Mouse (Mus musculus) mouse trophoblast stem cell (cell line): Measurements from ENCODE around the gene Chd4.
"Not testable (repeated sequence)": the region's sequence is repeated elsewhere in the genome, so short reads cannot be mapped to it uniquely, and the experiment has no call there.

Experiments used
- in situ Hi-C, 2 experiments: fragments of 300-500 bp; cut with MseI, MboI; formaldehyde crosslinking; loops; 2 replicates in 1 of 2; 3 replicates in 1 of 2; pipeline ENCODE4 v1.15.1; 2025

Chd4 gene

DNA sequence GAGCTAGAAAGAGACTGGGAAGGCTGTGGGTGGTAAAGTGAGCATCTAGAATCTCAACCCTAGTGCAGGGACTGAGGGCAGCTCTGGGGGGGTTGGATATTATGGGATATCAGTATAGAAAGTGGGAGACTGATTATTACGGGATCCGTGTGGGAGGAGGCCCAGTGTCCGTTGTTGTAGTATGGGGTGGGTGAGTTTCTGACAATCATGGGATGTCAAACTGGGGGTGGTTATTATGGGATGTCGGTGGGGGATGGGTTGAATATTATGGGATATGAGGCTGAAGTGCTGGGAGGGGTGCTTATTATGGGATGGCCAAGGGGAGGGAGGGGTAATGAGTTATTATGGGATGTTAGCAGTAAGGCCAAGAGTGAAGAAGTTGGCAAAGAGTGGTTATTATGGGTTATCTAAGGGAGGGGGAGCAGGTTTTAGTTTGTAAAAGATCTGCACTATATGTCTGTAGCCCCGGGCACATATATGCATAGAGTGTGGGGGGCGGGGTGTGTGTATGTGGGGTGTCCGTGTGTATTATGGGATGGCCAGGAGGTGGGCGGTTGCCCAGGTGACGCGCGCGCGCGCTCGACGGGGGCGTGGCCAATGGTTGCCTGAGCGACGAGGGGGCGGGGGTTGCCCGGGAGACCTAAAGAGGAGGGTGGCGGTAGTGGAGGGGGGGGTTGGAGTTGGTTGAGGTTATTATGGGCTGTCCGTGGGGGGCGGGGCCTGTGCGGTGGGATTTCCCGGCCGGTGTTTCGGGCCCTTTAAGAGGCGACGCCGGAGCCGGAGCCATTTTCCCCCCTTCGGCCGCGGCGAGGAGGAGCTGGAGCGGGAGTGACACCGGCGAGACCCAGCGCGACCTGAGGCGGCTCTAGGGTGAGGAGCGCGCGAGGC lies at the start of gene Chd4:
Gene Chd4, plus strand, starts transcription at position 591 of the 888 bp plus-strand sequence.
- in situ Hi-C loops, result no loop called here

DNA sequence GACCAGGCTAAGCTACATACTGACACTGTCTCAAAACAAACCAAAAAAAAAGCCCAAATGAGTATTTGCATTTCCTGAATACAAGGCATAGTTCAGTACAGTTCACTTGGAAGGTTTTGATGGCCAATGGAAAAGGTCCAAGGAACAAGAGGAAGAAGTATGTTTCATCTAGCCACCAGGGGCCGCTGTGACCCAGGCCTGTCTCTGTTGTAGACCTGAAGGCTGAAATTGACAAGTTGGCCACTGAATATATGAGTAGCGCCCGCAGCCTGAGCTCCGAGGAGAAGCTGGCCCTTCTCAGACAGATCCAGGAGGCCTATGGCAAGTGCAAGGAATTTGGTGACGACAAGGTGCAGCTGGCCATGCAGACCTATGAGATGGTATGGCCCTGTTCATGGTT lies 49.1 kb upstream of the Chd4 start:
- in situ Hi-C loops, result loop anchor here (5.0 kb wide), 1 partner anchor 36 kb away; no protein-coding TSS in a partner anchor

DNA sequence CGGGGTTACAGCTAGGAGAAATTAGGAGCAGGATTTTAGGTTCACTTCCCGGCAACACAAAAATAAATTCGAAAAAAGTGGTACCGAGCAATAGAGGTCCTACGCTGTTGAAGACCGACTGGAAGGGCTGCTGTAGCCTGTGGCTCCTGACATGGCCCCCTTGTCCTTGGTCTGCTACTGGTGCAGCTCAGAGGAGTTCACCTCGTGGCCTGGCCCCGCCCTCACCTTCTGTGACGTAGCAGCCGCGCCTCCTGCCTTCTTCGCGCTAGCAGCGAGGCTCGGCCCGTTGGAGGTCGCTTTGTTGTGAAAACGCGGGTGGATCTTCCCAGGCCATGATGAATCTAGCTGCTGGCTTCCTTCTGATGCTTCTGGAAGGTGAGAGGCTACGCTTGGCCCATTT lies 46.1 kb upstream of the Chd4 start, which contains the start of gene Acrbp:
Gene Acrbp, plus strand, starts transcription at position 12 of the 400 bp plus-strand sequence.
- in situ Hi-C loops, result loop anchor here (5.0 kb wide), 1 partner anchor 33 kb away; no protein-coding TSS in a partner anchor

DNA sequence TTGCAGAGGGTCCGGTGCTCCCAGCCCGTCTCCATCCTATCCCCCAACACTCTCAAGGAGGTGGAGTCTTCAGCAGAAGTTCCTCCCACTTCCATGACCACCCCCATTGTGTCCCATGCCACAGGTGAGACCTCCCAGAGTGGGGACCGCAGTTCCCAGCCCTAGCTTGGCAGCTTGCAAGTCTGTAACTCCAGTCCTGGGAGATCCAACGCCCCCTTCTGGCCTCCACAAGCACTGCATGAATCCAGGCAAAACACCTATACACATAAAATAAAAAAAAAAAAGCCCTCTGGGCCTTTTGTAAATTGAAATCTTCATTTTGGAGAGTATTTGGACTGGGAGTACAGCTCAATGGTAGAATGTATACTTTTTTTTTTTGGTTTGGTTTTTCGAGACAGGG lies 44.5 kb upstream of the Chd4 start:
- in situ Hi-C loops, result no loop called here

DNA sequence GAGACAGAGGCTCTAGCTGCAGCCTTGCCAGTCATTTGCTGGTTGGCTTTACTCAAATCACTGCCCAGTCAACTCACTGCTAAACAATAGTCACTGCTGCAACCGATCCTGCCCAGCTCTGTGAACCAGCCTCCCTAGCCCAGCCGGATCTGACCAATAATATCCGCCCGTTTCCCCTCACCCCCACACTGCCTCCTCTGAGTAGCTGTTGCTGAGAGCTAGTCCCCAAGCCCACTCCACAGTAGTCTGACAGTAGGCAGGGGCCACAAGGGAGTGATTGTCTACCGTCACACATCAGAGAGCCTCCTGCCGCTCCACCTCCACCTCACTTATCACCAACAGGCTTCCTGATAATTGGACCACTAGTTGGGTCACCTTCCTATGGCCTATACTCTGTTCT lies 34.3 kb upstream of the Chd4 start:
- in situ Hi-C loops, result no loop called here

DNA sequence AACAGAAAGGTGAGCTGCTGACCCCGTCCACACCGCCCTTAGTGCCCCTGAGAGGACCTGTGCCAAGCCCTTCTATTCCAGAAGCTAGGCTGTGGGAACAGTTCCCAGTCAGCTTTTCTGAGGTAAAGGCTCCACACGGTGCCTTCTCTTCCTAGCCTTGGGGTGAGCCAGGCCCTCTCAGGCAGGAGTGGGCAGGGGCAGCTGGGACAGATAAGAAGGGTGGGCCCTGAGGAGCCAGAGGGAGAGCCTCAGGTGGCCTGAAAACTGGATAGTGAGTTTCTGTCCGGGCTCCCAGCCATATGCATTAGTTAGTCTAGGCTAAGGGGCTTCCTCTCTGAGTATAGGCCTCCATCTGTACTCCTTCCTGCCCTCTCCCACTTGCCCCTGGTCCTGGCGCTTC lies 33.3 kb upstream of the Chd4 start:
- in situ Hi-C loops, result no loop called here

DNA sequence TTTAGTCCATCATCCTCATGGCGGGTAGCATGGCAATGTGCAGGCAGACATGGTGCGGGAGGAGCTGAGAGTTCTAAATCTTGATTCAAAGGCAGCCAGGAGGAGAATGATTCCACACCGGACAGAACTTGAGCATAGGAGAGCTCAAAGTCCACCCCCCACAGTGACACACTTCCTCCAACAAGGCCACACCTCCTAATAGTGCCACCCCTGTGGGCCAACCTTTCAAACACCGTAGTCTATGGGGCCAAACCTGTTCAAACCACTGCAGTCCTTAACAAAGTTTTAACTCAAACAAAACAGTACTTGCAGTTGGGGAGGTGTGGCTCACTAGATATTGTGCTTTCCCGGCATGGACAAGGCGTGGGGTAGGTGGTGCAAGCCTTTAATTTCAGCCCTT lies 31.9 kb upstream of the Chd4 start:
- in situ Hi-C loops, result no loop called here

GRCm38 (mm10) chr6:125065223-125065622 lies 30.6 kb upstream of the Chd4 start:
- in situ Hi-C loops, result not testable (repeated sequence)

- in situ Hi-C loops, result no loop called here
These were observed 28.2 kb upstream of the Chd4 start, which contains the start of gene Lpar5 for GRCm38 (mm10) chr6:125067571-125067995. TSS of gene Lpar5 (plus strand) at chr6:125067920.

GRCm38 (mm10) chr6:125071170-125071895 lies 24.4 kb upstream of the Chd4 start:
- in situ Hi-C loops, result no loop called here

DNA sequence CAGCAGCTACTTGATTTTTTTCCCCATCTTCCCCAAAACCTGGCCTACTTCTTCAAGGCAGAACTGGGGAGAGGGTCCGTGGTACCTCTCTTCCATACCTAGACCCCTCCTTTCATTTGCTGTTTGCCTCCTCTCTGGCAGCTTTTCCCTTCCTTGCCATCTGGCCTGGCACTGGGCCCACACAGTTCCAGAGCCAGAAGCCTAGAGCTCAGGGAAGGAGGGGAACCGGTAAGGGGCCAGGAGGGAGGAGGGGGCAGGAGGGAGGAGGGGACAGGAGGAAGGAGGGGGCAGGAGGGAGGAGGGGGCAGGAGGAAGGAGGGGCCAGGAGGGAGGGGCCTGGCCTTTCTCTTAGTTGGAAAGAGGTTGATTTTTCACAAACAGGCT lies 23.9 kb upstream of the Chd4 start:
- in situ Hi-C loops, result no loop called here

DNA sequence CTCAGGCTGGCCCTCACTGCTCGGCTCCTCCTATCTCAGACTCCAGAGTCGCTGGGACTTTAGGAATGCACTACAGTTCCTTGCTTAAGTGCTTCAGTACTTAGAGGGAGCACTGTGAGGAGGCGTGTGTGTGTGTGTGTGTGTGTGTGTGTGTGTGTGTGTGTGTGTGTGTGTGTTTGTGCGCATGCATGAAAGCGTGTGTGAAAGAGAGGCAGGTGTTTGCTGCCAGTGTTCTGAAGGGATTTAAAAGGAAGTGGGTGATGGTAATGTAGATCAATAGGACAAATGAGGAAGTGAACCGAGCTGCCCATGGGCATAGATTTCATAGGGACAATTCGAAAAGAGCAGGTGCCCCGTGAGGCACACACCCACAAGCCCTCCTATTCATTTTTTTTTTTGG lies 22.0 kb upstream of the Chd4 start:
- in situ Hi-C loops, result no loop called here

DNA sequence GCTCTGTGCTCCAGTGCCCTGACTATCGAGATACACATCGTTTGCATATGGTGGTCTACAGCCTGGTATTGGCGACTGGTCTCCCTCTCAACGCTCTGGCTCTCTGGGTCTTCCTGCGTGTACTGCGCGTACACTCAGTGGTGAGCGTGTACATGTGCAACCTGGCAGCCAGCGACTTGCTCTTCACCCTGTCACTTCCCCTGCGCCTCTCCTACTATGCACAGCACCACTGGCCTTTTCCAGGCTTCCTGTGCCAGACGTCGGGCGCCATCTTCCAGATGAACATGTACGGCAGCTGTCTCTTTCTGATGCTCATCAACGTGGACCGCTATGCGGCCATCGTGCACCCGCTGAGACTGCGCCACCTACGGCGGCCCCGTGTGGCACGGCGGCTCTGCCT lies 14.4 kb upstream of the Chd4 start:
- in situ Hi-C loops, result loop anchor here (5.0 kb wide), 1 partner anchor 34 kb away; the partner anchor contains the start of gene Acrbp (in 2 of the 2)

DNA sequence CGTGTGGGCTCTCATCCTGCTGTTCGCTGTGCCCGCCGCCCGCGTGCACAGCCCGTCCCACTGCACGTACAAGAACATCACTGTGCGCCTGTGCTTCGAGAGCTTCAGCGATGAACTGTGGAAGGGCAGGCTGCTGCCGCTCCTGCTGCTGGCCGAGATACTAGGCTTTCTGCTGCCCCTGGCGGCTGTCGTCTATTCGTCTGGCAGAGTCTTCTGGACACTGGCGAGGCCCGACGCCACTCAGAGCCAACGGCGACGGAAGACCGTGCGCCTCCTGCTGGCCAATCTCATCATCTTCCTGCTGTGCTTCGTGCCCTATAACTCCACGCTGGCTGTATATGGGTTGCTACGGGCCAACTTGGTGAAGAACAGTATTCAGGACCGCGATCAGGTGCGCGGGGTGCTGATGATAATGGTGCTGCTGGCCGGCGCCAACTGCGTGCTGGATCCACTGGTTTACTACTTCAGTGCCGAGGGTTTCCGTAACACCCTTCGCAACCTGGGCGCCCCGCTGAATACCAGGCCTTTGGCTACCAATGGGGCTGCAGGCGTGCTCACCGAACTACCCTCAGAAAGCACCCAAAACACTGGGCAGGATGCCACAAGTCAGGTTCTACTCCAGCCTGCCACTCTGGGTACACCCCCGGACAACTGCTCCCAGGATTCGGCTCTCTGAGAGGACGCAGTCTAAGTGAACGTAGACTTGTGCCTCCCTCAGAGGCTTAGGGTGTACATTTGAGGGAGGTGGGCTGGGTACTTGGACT lies 13.8 kb upstream of the Chd4 start:
- in situ Hi-C loops, result loop anchor here (5.0 kb wide), 1 partner anchor 35 kb away; the partner anchor contains the start of gene Acrbp (in 2 of the 2)

DNA sequence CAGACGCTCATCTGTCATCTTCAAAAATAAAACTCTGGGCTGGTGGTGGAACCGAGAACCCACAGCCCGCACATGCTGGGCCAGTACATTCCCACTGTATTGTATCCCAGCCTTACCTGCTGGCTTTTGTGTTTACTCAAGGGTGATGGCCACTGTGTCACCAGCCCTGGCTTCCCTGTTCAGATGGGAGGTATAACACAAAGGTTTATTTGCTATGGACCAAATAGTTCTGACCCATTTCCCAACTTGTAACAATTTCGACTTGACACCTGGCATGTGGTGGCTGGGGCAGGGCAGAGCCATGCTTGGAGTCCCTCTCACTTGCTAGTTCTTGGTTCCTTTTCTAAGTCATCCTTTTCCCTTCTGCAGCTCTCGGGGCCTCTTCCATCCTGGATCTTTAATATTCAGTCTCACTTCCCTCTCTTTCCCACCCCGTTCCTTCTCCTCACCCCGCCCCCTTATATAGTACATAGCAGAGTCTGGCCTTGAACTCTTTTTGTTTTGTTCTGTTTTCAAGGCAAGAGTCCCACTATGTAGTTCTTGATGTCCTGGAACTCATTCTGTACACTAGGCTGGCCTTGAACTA lies 12.9 kb upstream of the Chd4 start:
- in situ Hi-C loops, result loop anchor here (5.0 kb wide), 1 partner anchor 36 kb away; the partner anchor contains the start of gene Acrbp (in 2 of the 2)

DNA sequence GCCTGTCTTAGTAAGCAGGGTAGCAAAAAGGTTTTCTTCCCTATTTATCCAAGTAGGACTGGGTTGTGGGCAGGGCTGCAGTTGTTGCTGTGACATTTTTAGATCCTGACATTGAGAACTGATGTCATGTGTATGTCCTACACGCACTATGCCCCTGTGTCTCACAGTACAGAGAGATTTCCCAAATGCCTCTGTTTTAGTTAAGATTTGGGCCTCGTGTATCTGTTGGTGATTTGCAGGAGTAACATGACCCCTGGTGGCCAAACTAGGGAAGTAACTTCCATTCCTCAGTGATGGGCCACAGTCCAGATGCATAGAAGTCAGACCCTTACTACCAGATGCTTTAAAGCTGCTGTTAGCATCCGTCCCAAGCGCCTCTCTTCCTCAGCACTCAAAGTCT lies 11.4 kb upstream of the Chd4 start:
- in situ Hi-C loops, result loop anchor here (5.0 kb wide), 1 partner anchor 37 kb away; the partner anchor contains the start of gene Acrbp (in 2 of the 2)

GRCm38 (mm10) chr6:125087937-125088336 lies 7.8 kb upstream of the Chd4 start:
- in situ Hi-C loops, result no loop called here

DNA sequence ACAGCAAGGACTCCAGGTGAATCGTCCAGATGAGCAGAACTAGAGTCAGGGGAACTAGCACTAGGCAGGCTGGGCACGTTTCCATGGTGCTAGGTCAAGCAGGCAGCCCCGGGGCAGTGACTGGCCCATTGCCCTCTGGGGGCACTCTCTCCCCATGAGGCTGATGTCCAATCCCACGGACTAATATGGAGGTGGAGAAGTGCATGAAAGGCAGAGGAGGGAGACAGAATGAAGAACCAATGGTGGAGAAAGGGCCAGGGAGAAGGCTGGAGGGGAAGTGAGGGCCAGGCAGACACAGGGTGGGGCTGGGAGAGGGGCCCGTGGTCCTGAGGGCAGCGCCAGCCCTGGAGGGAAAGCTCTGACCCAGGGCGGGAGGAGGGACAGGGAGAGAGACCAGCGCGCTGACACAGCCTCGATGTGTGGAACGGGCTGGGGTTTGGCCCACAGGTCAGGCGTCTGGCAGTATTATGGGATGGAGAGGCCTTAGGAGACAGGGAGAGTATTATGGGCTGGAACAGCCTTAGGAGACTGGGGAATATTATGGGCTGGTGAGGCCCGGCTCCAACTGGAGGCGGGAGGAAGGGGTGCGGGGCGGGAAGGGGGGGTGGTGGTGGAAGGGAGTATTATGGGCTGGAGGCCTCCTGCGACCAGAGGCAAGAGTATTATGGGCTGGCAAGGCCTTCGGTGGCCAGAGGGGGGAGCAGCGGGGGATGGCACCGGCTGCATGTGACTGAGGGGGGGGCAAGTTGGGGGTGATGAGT lies 7.0 kb upstream of the Chd4 start:
- in situ Hi-C loops, result no loop called here

- in situ Hi-C loops, result no loop called here
These were observed 6.1 kb upstream of the Chd4 start for GRCm38 (mm10) chr6:125089521-125090321.
